Mouse (Mus musculus) forebrain, embryonic 14.5 days (tissue): Measurements from ENCODE around the gene Ccnk. TPM values are rescaled to one million over a fixed set of nuclear protein-coding genes. Genes with fewer than 3 reads are reported as not detected.

Experiments used
- ATAC-seq: fragments of 200-750 bp; cut with Nextera tagmentation; 2 replicates; pipeline ENCODE4 v1.8.0; 2017; ENCODE audit warnings: mild to moderate bottlenecking, moderate library complexity
- DNase-seq: peaks from one replicate; pipeline ENCODE4 v3.0.0-alpha.2; 2015; ENCODE audit warnings: low spot score
- H3K27ac ChIP-seq: fragments of 300-500 bp; sonication (generic); 2 replicates; pipeline ENCODE4 v1.5.1; 2014; ENCODE audit warnings: low read depth, mild to moderate bottlenecking, control low read depth, low read length, moderate library complexity
- H3K27me3 ChIP-seq: fragments of 300-500 bp; sonication (generic); replicated peaks from 2 replicates; pipeline ENCODE4 v1.6.1; 2014; ENCODE audit warnings: low read length, control low read depth, mixed read lengths; ENCODE audit not compliant: control insufficient read depth, insufficient read depth
- H3K36me3 ChIP-seq: fragments of 300-500 bp; sonication (generic); 2 replicates; pipeline ENCODE4 v1.6.1; 2014; ENCODE audit warnings: low read length, control low read depth; ENCODE audit not compliant: control insufficient read depth, insufficient read depth
- H3K4me1 ChIP-seq: fragments of 300-500 bp; sonication (generic); 2 replicates; pipeline ENCODE4 v1.6.1; 2014; ENCODE audit warnings: antibody characterized with exemption, low read length, control low read depth; ENCODE audit not compliant: control insufficient read depth, insufficient read depth
- H3K4me2 ChIP-seq: fragments of 300-500 bp; sonication (generic); 2 replicates; pipeline ENCODE4 v1.6.1; 2014; ENCODE audit warnings: mild to moderate bottlenecking, control low read depth, low read length
- H3K4me3 ChIP-seq: fragments of 300-500 bp; sonication (generic); 2 replicates; pipeline ENCODE4 v1.5.1; 2014; ENCODE audit warnings: low read depth, low read length, control low read depth
- H3K9ac ChIP-seq: fragments of 300-500 bp; sonication (generic); 2 replicates; pipeline ENCODE4 v1.6.1; 2014; ENCODE audit warnings: mild to moderate bottlenecking, low read length, control low read depth, moderate library complexity
- H3K9me3 ChIP-seq: fragments of 300-500 bp; sonication (generic); replicated peaks from 2 replicates; pipeline ENCODE4 v1.6.1; 2016; ENCODE audit warnings: low read length, control low read depth, mixed read lengths; ENCODE audit not compliant: control insufficient read depth
- WGBS: fragments of 180-500 bp; shearing (Covaris S2); extraction: QIAGEN DNeasy Blood & Tissue Kit; methylation state at CpG from one replicate; pipeline ENCODE4 v1.1.7; 2014; 5-methylcytosine and 5-hydroxymethylcytosine counted together
- polyA plus RNA-seq: library from polyadenylated mRNA; unstranded; fragments of >200 nt; fragmentation: Nextera tagmentation; extraction: Ambion mirVana; gene quantifications from 2 replicates; pipeline ENCODE4 v1.2.1, GENCODE M21; 2014

The Ccnk gene
- polyA plus RNA-seq, 1 experiment from 2014 or later, result 10.7 TPM

DNA sequence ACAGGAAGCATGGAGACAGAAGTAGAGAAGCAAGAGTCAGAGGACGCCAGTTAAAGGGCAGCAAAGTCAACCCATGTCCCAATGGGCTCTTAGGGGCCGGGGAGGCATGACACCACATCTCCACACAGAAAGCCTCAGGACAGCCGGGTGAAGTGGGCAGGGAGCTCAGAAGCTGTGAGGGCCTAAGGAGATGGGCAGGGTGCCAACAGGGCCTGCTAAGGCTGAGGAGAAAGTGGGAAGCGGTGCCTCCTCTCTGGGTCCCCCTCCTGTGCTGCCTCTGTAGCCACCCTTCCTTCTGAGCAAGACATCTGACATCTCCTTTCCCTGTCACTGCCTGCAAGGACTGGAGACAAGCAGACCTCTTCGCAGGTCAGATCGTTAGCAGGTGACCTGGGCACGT, 46.4 kb downstream of the Ccnk start:
- H3K4me2 ChIP-seq, result no peak overlapping the region
- 51% methylated on average over 6 of the region's 7 CpGs for WGBS
- no peak for ATAC-seq
- H3K9ac ChIP-seq, result peak overlapping the region; percentile 29; the same call in 1 of the 2 replicates
- H3K27ac ChIP-seq, result no peak overlapping the region
- no peaks in the 10 kb centered on the region for H3K27me3 ChIP-seq
- no peak for DNase-seq
- no peaks in the 10 kb centered on the region for H3K9me3 ChIP-seq
- H3K4me3 ChIP-seq, result no peak overlapping the region
- peaks cover 29% of the 10 kb centered on the region for H3K4me1 ChIP-seq
- no peaks in the 10 kb centered on the region for H3K36me3 ChIP-seq

- no peaks in the 10 kb centered on the region for H3K27me3 ChIP-seq
- ATAC-seq (no peak), DNase-seq (no peak)
- no peaks in the 10 kb centered on the region for H3K9me3 ChIP-seq
- no peak overlapping the region for H3K4me2 ChIP-seq
- no peak overlapping the region for H3K27ac ChIP-seq
- 77% methylated on average over 13 of the region's 13 CpGs for WGBS
- no peak overlapping the region for H3K4me3 ChIP-seq
- no peaks in the 10 kb centered on the region for H3K36me3 ChIP-seq
- H3K9ac ChIP-seq, result peak overlapping the region; percentile 29; the same call in 1 of the 2 replicates
- peaks cover 28% of the 10 kb centered on the region for H3K4me1 ChIP-seq
Observed at GRCm38 (mm10) chr12:108226216-108226615, 46.8 kb downstream of the Ccnk start.

DNA sequence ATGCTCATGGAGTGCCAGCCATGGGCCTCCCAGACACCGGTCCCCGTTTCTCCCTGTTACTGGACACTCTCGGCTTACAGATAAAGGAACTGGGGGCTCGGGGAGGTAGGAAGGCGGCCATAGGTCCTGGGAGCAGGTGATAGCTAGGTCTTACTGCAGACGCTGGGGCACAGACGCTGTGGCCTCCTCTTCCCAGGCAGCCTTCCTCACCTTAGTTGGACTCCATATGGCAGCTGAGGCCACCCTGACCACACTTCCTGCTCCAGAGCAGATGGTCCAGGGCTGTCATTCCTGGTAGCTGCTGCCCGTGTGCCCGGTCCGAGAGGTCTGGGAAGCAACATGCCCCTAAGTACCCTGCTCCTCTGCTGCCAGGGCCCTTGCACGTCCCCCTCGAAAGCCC, 47.6 kb downstream of the Ccnk start:
- no peak for DNase-seq
- Histone ChIP-seq H3K9ac (no peak overlapping the region), H3K4me2 (no peak overlapping the region), H3K4me3 (no peak overlapping the region), H3K27ac (no peak overlapping the region), H3K4me1 (peaks cover 26% of the 10 kb centered on the region), H3K36me3 (no peaks in the 10 kb centered on the region), H3K9me3 (no peaks in the 10 kb centered on the region), H3K27me3 (no peaks in the 10 kb centered on the region)
- no peak for ATAC-seq
- 90% methylated on average over 12 of the region's 12 CpGs for WGBS

GRCm38 (mm10) chr12:108227527-108227926, 48.1 kb downstream of the Ccnk start:
- no peak overlapping the region for H3K9ac ChIP-seq
- H3K4me1 ChIP-seq, result peaks cover 31% of the 10 kb centered on the region
- ATAC-seq (no peak), DNase-seq (no peak)
- H3K4me3 ChIP-seq, result no peak overlapping the region
- H3K27me3 ChIP-seq, result no peaks in the 10 kb centered on the region
- H3K9me3 ChIP-seq, result no peaks in the 10 kb centered on the region
- 88% methylated on average over 16 of the region's 16 CpGs for WGBS
- no peak overlapping the region for H3K4me2 ChIP-seq
- no peak overlapping the region for H3K27ac ChIP-seq
- H3K36me3 ChIP-seq, result no peaks in the 10 kb centered on the region

- Histone ChIP-seq H3K9me3 (no peaks in the 10 kb centered on the region), H3K4me1 (peaks cover 18% of the 10 kb centered on the region), H3K27me3 (no peaks in the 10 kb centered on the region), H3K36me3 (no peaks in the 10 kb centered on the region), H3K4me2 (no peak overlapping the region), H3K9ac (no peak overlapping the region), H3K27ac (no peak overlapping the region), H3K4me3 (no peak overlapping the region)
- 83% methylated on average over 12 of the region's 12 CpGs for WGBS
- ATAC-seq, result no peak
- no peak for DNase-seq
Observed at GRCm38 (mm10) chr12:108230077-108230476, 50.7 kb downstream of the Ccnk start.

GRCm38 (mm10) chr12:108230821-108231794, 51.7 kb downstream of the Ccnk start:
- Histone ChIP-seq H3K4me2 (no peak overlapping the region), H3K27ac (peak overlapping the region; percentile 63), H3K4me3 (no peak overlapping the region), H3K27me3 (no peaks in the 10 kb centered on the region), H3K36me3 (no peaks in the 10 kb centered on the region), H3K4me1 (peaks cover 16% of the 10 kb centered on the region), H3K9me3 (no peaks in the 10 kb centered on the region), H3K9ac (no peak overlapping the region; the same call in 1 of the 2 replicates)
- peak; percentile 64 for ATAC-seq
- WGBS, result 48% methylated on average over 17 of the region's 18 CpGs
- peak; percentile 79 for DNase-seq

- H3K27me3 ChIP-seq, result no peaks in the 10 kb centered on the region
- no peak overlapping the region for H3K4me3 ChIP-seq
- H3K9me3 ChIP-seq, result no peaks in the 10 kb centered on the region
- H3K36me3 ChIP-seq, result no peaks in the 10 kb centered on the region
- peak; percentile 39 for DNase-seq
- no peak overlapping the region for H3K4me2 ChIP-seq
- ATAC-seq, result 0 out of 2 replicates have a peak, but pooled peaks have one; percentile 13
- peaks cover 18% of the 10 kb centered on the region for H3K4me1 ChIP-seq
- H3K9ac ChIP-seq, result no peak overlapping the region; the same call in 1 of the 2 replicates
- peak overlapping the region; percentile 63 for H3K27ac ChIP-seq
- WGBS, result 26% methylated on average over 9 of the region's 9 CpGs
Observed at GRCm38 (mm10) chr12:108231901-108232300, 52.5 kb downstream of the Ccnk start.

GRCm38 (mm10) chr12:108233736-108234135, 54.4 kb downstream of the Ccnk start:
- no peak for ATAC-seq
- H3K9ac ChIP-seq, result no peak overlapping the region
- no peaks in the 10 kb centered on the region for H3K36me3 ChIP-seq
- H3K4me2 ChIP-seq, result no peak overlapping the region
- H3K4me1 ChIP-seq, result peaks cover 26% of the 10 kb centered on the region
- no peak overlapping the region for H3K4me3 ChIP-seq
- H3K27me3 ChIP-seq, result no peaks in the 10 kb centered on the region
- DNase-seq, result no peak
- no peaks in the 10 kb centered on the region for H3K9me3 ChIP-seq
- H3K27ac ChIP-seq, result no peak overlapping the region
- WGBS, result 88% methylated on average over 6 of the region's 6 CpGs
